Mouse (Mus musculus) brain, embryonic 14.5 days (tissue): ENCODE measurements around the gene Tbc1d1.

Source experiments
- CTCF ChIP-seq: fragments of 200-500 bp; IDR thresholded peaks from 2 replicates; pipeline ENCODE4 v1.5.1; 2012; ENCODE audit warnings: inconsistent platforms, mild to moderate bottlenecking, moderate library complexity, borderline replicate concordance; ENCODE audit not compliant: insufficient read depth, insufficient read length; ENCODE audit errors: extremely low read depth
- POLR2A ChIP-seq: fragments of 200-500 bp; IDR thresholded peaks from 2 replicates; pipeline ENCODE4 v1.6.1; 2012; ENCODE audit warnings: mild to moderate bottlenecking, inconsistent platforms, borderline replicate concordance; ENCODE audit not compliant: poor library complexity, insufficient read depth, insufficient read length, severe bottlenecking; ENCODE audit errors: extremely low read depth

DNA sequence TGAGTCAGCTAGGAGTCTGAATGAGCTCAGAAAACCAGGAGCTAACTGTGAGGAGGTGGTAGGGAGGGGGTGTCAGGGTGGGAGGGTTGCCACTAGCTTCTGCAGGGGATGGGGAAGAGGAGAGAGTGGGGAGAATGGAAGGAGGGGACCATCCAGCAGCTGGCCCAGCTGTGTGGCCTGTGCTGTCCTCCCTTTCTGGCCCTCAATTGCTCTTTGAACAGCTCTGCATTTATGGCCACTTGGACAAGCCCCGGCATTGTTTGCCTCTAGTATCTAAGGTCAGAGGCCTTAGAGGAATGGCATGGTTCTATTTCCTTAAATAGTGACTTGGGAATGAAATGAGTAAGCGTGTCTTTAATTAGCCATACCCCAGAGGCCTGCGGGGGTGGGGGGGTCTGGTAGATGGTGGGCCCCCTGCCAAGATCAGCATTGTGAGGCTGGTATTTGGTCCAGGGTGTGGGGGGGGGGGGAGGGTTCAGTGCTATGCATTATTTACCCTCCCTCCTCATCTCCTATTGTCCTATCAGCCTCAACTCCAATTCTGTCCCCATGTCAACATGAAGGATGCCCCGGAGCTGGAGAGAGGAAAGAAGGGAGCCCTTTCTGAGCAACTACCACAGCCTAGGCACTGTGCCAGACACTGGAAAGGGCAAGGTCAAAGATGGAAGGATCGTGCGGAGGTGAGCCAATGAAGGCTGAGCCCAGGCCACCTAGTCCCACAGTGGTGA is 233.3 kb downstream of the Tbc1d1 start:
- TF ChIP-seq CTCF (no peak), POLR2A (no peak)
